Mouse (Mus musculus): ENCODE measurements around the gene Exoc3l.

DNA sequence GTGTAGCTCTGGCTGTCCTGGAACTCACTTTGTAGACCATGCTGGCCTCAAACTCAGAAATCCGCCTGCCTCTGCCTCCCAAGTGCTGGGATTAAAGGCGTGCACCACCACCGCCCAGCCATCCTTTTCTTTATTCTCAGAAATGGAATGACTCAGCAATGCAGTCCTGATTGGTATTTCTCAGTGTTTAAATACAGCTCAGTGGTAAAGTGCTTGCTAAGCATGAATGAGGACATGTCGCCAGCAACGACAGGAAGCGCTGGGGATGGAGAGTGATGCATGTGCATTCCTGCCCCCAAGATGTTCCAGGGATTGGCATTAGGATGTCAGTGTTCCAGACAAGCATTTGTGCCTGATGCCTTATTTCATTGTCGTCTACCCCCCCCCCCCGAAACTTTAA, 7.5 kb upstream of the Exoc3l start:
- no peak for TF ChIP-seq CTCF (IDR thresholded peaks at IDR 0.05; ENCODE audit: low read depth, low read length)
- no peak for TF ChIP-seq POLR2AphosphoS5 (IDR thresholded peaks at IDR 0.05; ENCODE audit: insufficient replicate concordance, low read depth, low read length)
